Mouse (Mus musculus) embryonic facial prominence, embryonic 15.5 days (tissue): ENCODE data around the gene Cst7. TPM values are rescaled to one million over a fixed set of nuclear protein-coding genes. Genes with fewer than 3 reads are reported as not detected.

Experiments
- ATAC-seq: fragments of 200-750 bp; cut with Nextera tagmentation; 2 replicates; pipeline ENCODE4 v1.8.0; 2017; ENCODE audit warnings: low read depth, moderate TSS enrichment; ENCODE audit not compliant: insufficient number of reproducible peaks, low FRiP score, low TSS enrichment
- H3K27ac ChIP-seq: fragments of 300-500 bp; sonication (generic); replicated peaks from 2 replicates; pipeline ENCODE4 v1.5.1; 2015; ENCODE audit warnings: mild to moderate bottlenecking, inconsistent platforms
- H3K27me3 ChIP-seq: fragments of 300-500 bp; sonication (generic); 2 replicates; pipeline ENCODE4 v1.6.1; 2015; ENCODE audit warnings: inconsistent platforms
- H3K36me3 ChIP-seq: fragments of 300-500 bp; sonication (generic); 2 replicates; pipeline ENCODE4 v1.6.1; 2015; ENCODE audit warnings: mild to moderate bottlenecking, inconsistent platforms
- H3K4me1 ChIP-seq: fragments of 300-500 bp; sonication (generic); 2 replicates; pipeline ENCODE4 v1.6.1; 2015; ENCODE audit warnings: inconsistent platforms
- H3K4me2 ChIP-seq: fragments of 300-500 bp; sonication (generic); replicated peaks from 2 replicates; pipeline ENCODE4 v1.6.1; 2015; ENCODE audit warnings: mild to moderate bottlenecking, inconsistent platforms
- H3K4me3 ChIP-seq: fragments of 300-500 bp; sonication (generic); replicated peaks from 2 replicates; pipeline ENCODE4 v1.5.1; 2015; ENCODE audit warnings: mild to moderate bottlenecking, inconsistent platforms
- H3K9ac ChIP-seq: fragments of 300-500 bp; sonication (generic); 2 replicates; pipeline ENCODE4 v1.6.1; 2015; ENCODE audit warnings: inconsistent platforms
- H3K9me3 ChIP-seq: fragments of 300-500 bp; sonication (generic); replicated peaks from 2 replicates; pipeline ENCODE4 v1.6.1; 2016; ENCODE audit warnings: inconsistent platforms
- WGBS: fragments of 180-500 bp; shearing (Covaris S2); methylation state at CpG from one replicate; pipeline ENCODE4 v1.1.7; 2015; 5-methylcytosine and 5-hydroxymethylcytosine counted together
- polyA plus RNA-seq: library from polyadenylated mRNA; unstranded; fragments of >200 nt; fragmentation: Nextera tagmentation; extraction: Ambion mirVana; gene quantifications from 2 replicates; pipeline ENCODE4 v1.2.1, GENCODE M21; 2015

Gene Cst7
- polyA plus RNA-seq, 1 experiment from 2014 or later: 2.1 TPM

DNA sequence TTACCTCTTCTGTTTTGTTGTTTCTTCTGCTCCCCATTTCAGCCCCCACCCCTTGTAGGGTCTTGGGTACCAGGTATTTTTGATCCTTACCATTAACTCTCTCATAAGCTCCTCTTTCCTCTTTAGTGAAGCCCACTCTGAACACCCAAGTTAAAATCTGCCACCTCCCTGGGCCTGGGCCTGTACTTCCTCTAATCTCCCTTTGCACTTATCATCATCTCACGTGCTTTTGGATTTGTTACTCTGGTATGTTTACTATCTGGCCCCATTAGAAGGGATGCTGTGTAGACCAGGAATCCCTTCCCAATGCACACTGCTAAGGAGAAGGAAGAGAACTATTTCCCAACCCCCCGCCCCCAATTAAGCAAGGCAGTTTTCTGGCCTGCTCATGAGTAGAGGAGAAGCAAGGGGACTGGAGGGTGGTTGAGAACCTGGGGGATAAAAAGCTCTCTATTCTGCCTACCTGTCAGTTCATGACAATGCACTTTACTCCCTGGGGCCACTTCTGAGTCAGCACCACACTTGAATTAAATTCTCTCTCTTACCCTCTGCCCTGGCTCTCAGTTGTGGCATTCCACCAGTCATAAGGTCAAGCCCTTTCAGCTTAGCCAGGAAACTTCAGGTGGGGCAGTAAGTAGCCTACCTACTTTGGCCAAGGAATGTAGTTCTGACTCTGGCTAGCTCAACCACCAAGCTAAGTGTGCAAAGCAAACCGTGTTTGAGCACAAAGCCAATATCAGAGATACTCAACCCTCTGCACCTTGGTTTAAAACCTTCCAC, 25.4 kb downstream of the Cst7 start:
- no peak overlapping the region for H3K9ac ChIP-seq
- peaks cover 19% of the 10 kb centered on the region for H3K36me3 ChIP-seq
- no peaks in the 10 kb centered on the region for H3K4me1 ChIP-seq
- H3K9me3 ChIP-seq: no peaks in the 10 kb centered on the region
- no peak overlapping the region for H3K4me3 ChIP-seq
- WGBS: 89% methylated on average over 3 of the region's 3 CpGs
- no peak overlapping the region for H3K27ac ChIP-seq
- H3K27me3 ChIP-seq: no peaks in the 10 kb centered on the region
- ATAC-seq: no peak
- no peak overlapping the region for H3K4me2 ChIP-seq

DNA sequence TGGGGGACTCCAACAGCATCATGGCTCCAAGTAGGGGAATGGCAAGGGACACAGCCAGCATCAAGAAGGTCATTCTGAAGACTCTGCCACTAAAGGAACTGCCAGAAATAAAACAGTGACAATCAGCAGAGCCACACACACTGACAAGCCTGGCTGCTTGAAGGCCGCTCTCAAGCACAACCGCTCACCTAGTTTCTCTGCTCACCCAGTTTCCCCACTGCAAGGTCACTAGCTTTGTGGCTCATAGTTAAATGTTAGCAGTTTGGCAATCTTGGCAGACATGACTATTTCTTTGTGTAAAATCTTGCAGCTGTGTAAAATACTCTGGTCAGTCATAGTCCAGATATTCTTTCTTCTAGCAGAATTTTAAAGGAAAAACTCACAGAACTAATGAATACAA, 30.0 kb downstream of the Cst7 start:
- no peaks in the 10 kb centered on the region for H3K9me3 ChIP-seq
- H3K4me3 ChIP-seq: no peak overlapping the region
- no peak for ATAC-seq
- no peaks in the 10 kb centered on the region for H3K27me3 ChIP-seq
- H3K36me3 ChIP-seq: no peaks in the 10 kb centered on the region
- H3K27ac ChIP-seq: no peak overlapping the region
- no peak overlapping the region for H3K9ac ChIP-seq
- 93% methylated on average over 2 of the region's 2 CpGs for WGBS
- H3K4me2 ChIP-seq: no peak overlapping the region
- no peaks in the 10 kb centered on the region for H3K4me1 ChIP-seq

DNA sequence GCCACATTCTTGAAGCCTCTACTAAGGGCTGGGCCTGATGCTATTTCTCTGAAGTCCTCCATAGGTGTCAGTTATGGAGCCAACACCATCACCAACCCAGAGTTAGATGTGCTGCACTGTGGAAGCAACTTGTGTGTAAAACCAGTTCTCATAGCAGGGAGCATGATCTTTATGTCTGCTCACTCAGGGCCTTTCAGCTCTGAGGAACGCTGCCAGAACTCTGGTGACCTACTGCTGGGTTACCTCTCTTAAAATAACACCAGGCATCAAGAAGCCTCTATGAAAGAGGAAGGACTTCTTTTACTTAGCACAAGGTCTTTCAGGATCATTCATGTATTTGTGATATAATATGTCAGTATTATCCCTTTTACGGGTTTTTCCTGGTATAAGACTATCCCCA, 32.0 kb downstream of the Cst7 start:
- H3K27me3 ChIP-seq: no peaks in the 10 kb centered on the region
- no peak overlapping the region for H3K4me2 ChIP-seq
- no peaks in the 10 kb centered on the region for H3K9me3 ChIP-seq
- H3K36me3 ChIP-seq: no peaks in the 10 kb centered on the region
- no peak overlapping the region for H3K27ac ChIP-seq
- no peak overlapping the region for H3K4me3 ChIP-seq
- ATAC-seq: no peak
- H3K4me1 ChIP-seq: peaks cover 2% of the 10 kb centered on the region
- 92% methylated on average over 2 of the region's 2 CpGs for WGBS
- no peak overlapping the region for H3K9ac ChIP-seq

DNA sequence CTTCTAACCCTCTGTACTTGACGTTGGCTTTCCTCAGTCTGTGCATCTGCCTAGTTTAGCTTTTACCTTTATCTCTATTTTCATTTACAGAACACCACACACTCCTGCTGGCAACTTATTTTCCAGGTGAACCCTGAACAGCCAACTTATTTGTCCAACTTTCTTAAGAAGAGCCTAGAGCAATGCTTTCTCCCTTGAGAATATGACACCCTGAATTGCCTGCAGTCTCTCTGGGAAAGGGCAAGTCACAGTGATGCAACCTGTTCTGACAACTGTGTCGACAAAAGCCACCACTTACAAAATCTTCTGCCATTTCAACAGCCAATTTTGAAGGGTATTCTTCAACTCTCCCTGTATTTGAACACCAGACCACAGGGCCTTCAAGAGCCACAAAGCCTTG, 34.6 kb downstream of the Cst7 start:
- no peaks in the 10 kb centered on the region for H3K27me3 ChIP-seq
- no peak overlapping the region for H3K4me2 ChIP-seq
- no peak for ATAC-seq
- no peaks in the 10 kb centered on the region for H3K36me3 ChIP-seq
- H3K9me3 ChIP-seq: no peaks in the 10 kb centered on the region
- H3K4me1 ChIP-seq: peaks cover 12% of the 10 kb centered on the region
- 81% methylated on average over 2 of the region's 2 CpGs for WGBS
- no peak overlapping the region for H3K27ac ChIP-seq
- H3K4me3 ChIP-seq: no peak overlapping the region
- H3K9ac ChIP-seq: no peak overlapping the region

DNA sequence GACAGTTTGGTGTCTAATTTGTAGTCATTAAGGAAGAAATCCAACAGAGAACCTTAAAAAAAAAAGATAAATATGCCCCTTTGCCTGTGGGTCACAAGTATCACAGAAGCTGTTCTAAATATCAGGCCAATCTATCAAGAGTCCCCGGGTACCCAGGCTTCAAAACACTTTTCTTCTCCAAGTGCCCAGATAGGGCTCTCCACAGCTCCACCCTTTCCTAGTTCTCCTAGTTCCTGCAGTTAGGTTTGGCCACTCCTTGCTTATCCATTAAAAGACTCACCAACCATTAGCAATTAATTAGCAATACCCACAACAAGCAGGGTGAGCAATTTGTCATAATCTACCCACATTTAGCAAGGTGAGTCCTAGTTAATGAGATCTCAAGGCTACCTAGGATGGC, 36.9 kb downstream of the Cst7 start:
- H3K27me3 ChIP-seq: no peaks in the 10 kb centered on the region
- no peak for ATAC-seq
- H3K9me3 ChIP-seq: no peaks in the 10 kb centered on the region
- no peak overlapping the region for H3K9ac ChIP-seq
- H3K4me1 ChIP-seq: peaks cover 12% of the 10 kb centered on the region
- no peak overlapping the region for H3K27ac ChIP-seq
- no peaks in the 10 kb centered on the region for H3K36me3 ChIP-seq
- WGBS: 75% methylated on average over 1 of the region's 1 CpGs
- H3K4me2 ChIP-seq: peak overlapping the region; percentile 67
- no peak overlapping the region; the same call in 1 of the 2 replicates for H3K4me3 ChIP-seq

DNA sequence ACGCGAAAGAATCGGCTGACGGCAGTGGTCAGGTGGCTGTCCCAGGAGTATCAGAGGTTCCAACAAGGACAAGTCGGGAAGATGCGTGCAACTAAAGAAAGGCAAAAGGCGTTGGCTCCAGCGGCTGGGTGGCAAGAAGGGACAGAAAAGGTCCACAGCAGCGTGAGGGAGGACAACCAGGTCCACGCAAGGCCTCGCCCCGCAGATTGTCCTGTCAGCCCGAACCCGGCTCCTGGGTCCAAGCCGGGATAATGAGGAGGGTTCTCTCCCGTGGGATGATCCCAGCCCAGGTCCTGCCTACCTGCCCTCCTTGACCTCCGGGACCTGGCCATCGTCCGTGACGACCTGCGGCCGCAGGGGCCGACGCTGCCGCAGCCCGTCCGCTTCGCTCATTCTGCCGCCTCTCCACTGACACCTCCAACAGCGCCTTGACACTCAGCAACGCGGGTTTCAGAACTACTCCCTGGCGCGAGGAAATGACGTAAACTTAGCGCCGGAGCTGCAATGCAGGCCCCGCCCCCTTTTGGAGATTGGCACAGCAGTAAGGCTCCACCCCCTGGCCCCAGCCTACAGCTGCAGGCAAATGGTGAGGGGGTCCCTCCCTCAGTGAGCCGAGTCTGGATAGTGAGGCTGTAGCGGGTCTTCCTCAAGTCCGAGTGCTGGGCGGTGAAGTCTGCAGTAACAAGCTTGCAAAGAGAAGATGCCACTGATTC, 38.0 kb downstream of the Cst7 start, which contains the start of gene Apmap:
Gene Apmap (minus strand): TSS at position 481 of the 713 bp plus-strand sequence.
- Histone ChIP-seq H3K9ac (peak within 1 kb of the TSS; percentile 88), H3K4me2 (peak within 1 kb of the TSS; percentile 67), H3K4me3 (peak within 1 kb of the TSS; percentile 96), H3K27me3 (no peaks in the 10 kb centered on the region), H3K27ac (peak within 1 kb of the TSS; percentile 69), H3K36me3 (no peaks in the 10 kb centered on the region), H3K4me1 (peaks cover 12% of the 10 kb centered on the region), H3K9me3 (no peaks in the 10 kb centered on the region)
- ATAC-seq: peak; percentile 95
- under 1% methylated on average over 42 of the region's 42 CpGs for WGBS

DNA sequence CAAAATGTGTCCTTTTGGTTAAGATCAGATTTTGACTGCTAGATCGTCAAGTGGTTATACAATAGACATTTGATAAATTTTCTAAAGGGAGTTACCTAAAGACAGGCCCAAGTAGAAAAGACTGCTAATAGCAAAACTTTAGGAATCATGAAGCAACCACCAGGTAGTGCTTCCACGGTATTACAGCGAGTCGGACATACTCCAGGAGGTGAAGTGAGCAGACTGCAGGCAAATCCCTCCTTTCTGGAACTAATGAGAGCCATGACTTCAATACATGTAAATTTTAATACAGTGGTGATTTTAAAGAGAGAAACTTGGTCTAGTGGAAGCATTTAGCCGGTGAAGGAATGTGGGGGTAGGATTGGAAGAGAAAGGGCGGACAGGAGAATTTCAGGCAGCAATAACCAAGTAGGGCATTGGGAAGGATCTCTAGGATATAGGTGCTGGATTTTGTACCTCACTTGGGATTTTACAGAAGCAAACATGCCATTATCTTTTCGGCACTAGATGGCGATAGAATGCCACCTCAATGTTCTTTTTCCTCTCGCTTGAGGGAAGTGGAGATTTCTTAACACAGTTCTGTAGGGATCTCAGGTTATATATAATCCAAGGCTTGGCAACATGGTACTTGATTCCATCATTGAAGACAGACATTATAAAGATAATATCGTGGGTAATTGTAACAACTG, 38.8 kb downstream of the Cst7 start:
- H3K4me2 ChIP-seq: peak overlapping the region; percentile 67
- peak overlapping the region; percentile 96 for H3K4me3 ChIP-seq
- no peaks in the 10 kb centered on the region for H3K36me3 ChIP-seq
- no peaks in the 10 kb centered on the region for H3K27me3 ChIP-seq
- peak overlapping the region; percentile 88; the same call in 1 of the 2 replicates for H3K9ac ChIP-seq
- ATAC-seq: peak; percentile 49
- no peaks in the 10 kb centered on the region for H3K9me3 ChIP-seq
- H3K27ac ChIP-seq: peak overlapping the region; percentile 69
- WGBS: 1% methylated on average over 10 of the region's 10 CpGs
- peaks cover 12% of the 10 kb centered on the region for H3K4me1 ChIP-seq

DNA sequence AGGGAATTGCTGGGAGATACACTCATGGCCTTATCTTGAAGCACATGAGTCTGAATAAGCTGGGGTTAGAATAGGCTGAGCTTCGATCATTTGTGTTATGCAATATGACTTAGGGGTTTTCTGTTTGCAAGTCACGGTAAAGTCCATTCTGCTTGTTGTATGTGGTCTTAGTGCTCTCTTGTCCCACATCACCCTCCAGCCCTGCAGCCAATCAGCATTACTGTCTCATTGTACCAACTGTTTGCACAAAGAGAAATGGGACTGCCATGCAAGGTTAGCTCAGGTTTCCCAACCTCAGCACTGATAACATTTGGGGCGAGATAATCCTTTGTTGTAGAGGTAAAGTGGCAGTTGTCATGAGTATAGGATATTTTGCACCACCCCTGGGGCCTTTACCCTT, 39.9 kb downstream of the Cst7 start:
- Histone ChIP-seq H3K4me3 (no peak overlapping the region), H3K4me1 (peaks cover 12% of the 10 kb centered on the region), H3K9me3 (no peaks in the 10 kb centered on the region), H3K27ac (no peak overlapping the region), H3K27me3 (no peaks in the 10 kb centered on the region), H3K36me3 (no peaks in the 10 kb centered on the region), H3K9ac (no peak overlapping the region), H3K4me2 (no peak overlapping the region)
- 80% methylated on average over 3 of the region's 3 CpGs for WGBS
- no peak for ATAC-seq

DNA sequence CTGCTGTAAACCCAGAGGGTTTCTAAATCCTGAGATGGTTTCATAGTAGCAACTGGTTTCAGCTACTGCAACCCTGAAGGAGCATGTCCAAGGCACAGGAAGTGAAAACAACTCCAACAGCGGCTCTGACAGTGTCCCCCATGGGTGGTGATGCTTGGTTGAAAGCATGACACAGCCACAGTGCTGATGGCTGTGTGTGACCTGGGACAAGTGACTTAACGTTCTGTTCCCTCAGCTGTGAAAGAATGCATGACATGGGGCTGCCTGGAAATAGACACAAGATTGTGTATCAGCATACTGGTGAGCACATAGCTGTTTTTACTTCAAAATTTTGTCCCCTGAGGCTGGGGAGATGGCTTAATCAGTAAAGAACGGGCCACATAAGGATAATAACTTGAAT, 51.5 kb downstream of the Cst7 start:
- 62% methylated on average over 3 of the region's 3 CpGs for WGBS

DNA sequence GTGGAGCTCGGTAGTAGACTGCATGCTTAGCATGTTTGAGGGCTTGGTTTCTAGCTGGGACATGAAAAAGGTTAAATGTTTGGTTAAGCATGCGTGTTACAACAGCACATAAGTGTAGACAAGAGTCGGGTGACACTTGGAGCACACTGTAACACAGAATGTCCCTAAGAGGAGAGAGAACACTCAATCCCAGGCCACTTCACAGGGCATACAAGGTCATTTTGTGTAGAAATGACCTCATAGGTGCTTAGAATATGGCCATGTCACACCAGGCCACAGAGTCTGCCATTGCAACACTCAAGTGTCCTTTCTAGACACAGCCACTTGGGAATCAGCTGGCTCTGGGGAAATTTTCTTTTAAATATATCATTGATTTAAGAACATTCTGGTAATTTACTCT, 53.7 kb downstream of the Cst7 start:
- H3K4me2 ChIP-seq: no peak overlapping the region
- H3K27ac ChIP-seq: no peak overlapping the region
- no peaks in the 10 kb centered on the region for H3K4me1 ChIP-seq
- H3K36me3 ChIP-seq: no peaks in the 10 kb centered on the region
- H3K4me3 ChIP-seq: no peak overlapping the region
- no peak for ATAC-seq
- H3K9ac ChIP-seq: no peak overlapping the region
- no peaks in the 10 kb centered on the region for H3K27me3 ChIP-seq
- 76% methylated on average over 3 of the region's 3 CpGs for WGBS
- H3K9me3 ChIP-seq: no peaks in the 10 kb centered on the region

More for the DNA sequence above, 51.5 kb downstream of the Cst7 start:
- Histone ChIP-seq H3K27ac (no peak overlapping the region), H3K4me3 (no peak overlapping the region), H3K9ac (no peak overlapping the region), H3K36me3 (no peaks in the 10 kb centered on the region), H3K4me2 (no peak overlapping the region), H3K27me3 (no peaks in the 10 kb centered on the region), H3K9me3 (no peaks in the 10 kb centered on the region), H3K4me1 (no peaks in the 10 kb centered on the region)
- ATAC-seq: no peak

DNA sequence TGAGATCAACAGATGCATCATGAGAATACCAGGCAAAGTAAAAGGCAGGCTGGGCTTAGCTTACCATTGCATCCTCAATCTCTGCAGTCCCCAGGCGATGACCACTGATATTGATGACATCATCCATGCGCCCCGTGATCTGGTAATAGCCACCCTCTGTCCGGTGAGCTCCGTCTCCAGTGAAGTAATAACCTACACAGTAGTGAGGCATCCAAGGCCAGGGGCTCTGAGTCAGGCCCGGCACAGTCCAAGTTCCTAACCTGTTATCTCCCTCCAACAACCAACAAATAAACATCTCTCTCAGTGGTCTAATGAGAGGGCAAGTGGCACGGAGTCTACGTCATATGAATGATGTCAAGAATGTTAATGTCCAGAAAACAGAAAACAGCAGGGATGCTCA, 54.7 kb downstream of the Cst7 start:
- H3K4me3 ChIP-seq: no peak overlapping the region
- 87% methylated on average over 8 of the region's 8 CpGs for WGBS
- no peak overlapping the region for H3K9ac ChIP-seq
- H3K9me3 ChIP-seq: no peaks in the 10 kb centered on the region
- no peak for ATAC-seq
- no peaks in the 10 kb centered on the region for H3K27me3 ChIP-seq
- no peak overlapping the region for H3K27ac ChIP-seq
- H3K4me1 ChIP-seq: no peaks in the 10 kb centered on the region
- no peaks in the 10 kb centered on the region for H3K36me3 ChIP-seq
- no peak overlapping the region for H3K4me2 ChIP-seq
